Mouse (Mus musculus) myocyte (in vitro differentiated cells): Measurements from ENCODE around the gene Mfap5.

Experiments
- CEBPB ChIP-seq: IDR thresholded peaks from 2 replicates; pipeline ENCODE4 v1.6.1; 2011; ENCODE audit warnings: mild to moderate bottlenecking, moderate library complexity; ENCODE audit not compliant: poor library complexity, insufficient read depth, severe bottlenecking
- E2F4 ChIP-seq: IDR thresholded peaks from one replicate; pipeline ENCODE4 v1.6.1; 2011; ENCODE audit warnings: mild to moderate bottlenecking, control low read depth, moderate library complexity; ENCODE audit not compliant: insufficient read depth
- MAX ChIP-seq: IDR thresholded peaks from one replicate; pipeline ENCODE4 v1.6.1; 2011; ENCODE audit warnings: low read depth, mild to moderate bottlenecking, control low read depth
- MYOD1 ChIP-seq, 3 experiments: IDR thresholded peaks; one replicate each; pipeline ENCODE4 v1.6.1; 2011; ENCODE audit warnings: control low read depth in 2 of 3, low read depth in 2 of 3, mild to moderate bottlenecking in 2 of 3, moderate library complexity in 1 of 3; ENCODE audit not compliant: insufficient read length in 2 of 3, control insufficient read depth in 1 of 3
- MYOG ChIP-seq, 3 experiments: IDR thresholded peaks; one replicate each; pipeline ENCODE4 v1.6.1; 2011; ENCODE audit warnings: control low read depth in 2 of 3, low read depth in 2 of 3, mild to moderate bottlenecking in 2 of 3; ENCODE audit not compliant: insufficient read length in 2 of 3, control insufficient read depth in 1 of 3, insufficient read depth in 1 of 3
- POLR2A ChIP-seq: IDR thresholded peaks from one replicate; pipeline ENCODE4 v1.6.1; 2011; ENCODE audit warnings: low read depth, mild to moderate bottlenecking, control low read depth, moderate library complexity; ENCODE audit not compliant: insufficient read length
- POLR2AphosphoS2 ChIP-seq: IDR thresholded peaks from one replicate; pipeline ENCODE4 v1.6.1; 2011; ENCODE audit warnings: low read depth, control low read depth; ENCODE audit not compliant: insufficient read length
- REST ChIP-seq: IDR thresholded peaks from one replicate; pipeline ENCODE4 v1.6.1; 2011; ENCODE audit warnings: mild to moderate bottlenecking, control low read depth, moderate library complexity; ENCODE audit not compliant: insufficient read depth, insufficient read length
- SRF ChIP-seq: IDR thresholded peaks from one replicate; pipeline ENCODE4 v1.6.1; 2011; ENCODE audit warnings: low read depth; ENCODE audit not compliant: control insufficient read depth, insufficient read length
- TCF12 ChIP-seq: IDR thresholded peaks from one replicate; pipeline ENCODE4 v1.6.1; 2011; ENCODE audit warnings: mild to moderate bottlenecking, control low read depth; ENCODE audit not compliant: poor library complexity, insufficient read depth, severe bottlenecking
- TCF3 ChIP-seq: IDR thresholded peaks from one replicate; pipeline ENCODE4 v1.6.1; 2011; ENCODE audit warnings: low read depth, control low read depth; ENCODE audit not compliant: insufficient read length
- USF1 ChIP-seq: IDR thresholded peaks from one replicate; pipeline ENCODE4 v1.6.1; 2011; ENCODE audit warnings: low read depth, mild to moderate bottlenecking, control low read depth, moderate library complexity

DNA sequence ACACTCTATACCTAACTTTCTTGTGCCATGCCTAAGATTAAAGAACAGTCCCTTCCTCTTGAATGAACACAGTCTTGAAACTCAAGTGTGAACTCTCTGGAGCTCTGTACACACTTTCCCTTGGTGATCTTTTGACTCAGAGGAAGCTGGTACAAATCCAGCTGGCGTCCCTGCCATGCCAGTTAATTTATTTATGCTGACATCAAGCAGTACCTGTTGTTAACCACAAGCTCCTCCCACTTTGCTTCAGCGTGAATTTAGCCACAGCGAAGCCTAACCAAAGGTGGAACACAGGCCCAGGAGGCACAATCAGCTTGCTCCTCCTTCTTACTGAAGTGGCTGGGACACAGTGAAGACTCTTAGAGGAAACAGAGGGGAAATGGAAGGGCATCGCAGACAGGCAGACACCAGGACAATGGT is 27.2 kb downstream of the Mfap5 start:
- no peak for TF ChIP-seq POLR2AphosphoS2
- no peak for TF ChIP-seq REST
- TF ChIP-seq MYOD1 (IDR thresholded peaks at IDR 0.05; ENCODE audit: control insufficient read depth in 1 of 3, insufficient read length in 2 of 3, low read depth in 2 of 3), result no peak
- no peak for TF ChIP-seq POLR2A
- no peak for TF ChIP-seq CEBPB
- TF ChIP-seq MYOG (IDR thresholded peaks at IDR 0.05; ENCODE audit: control insufficient read depth in 1 of 3, insufficient read depth in 1 of 3, insufficient read length in 2 of 3, low read depth in 2 of 3), result no peak
- no peak for TF ChIP-seq MAX
- TF ChIP-seq TCF3, result no peak
- no peak for TF ChIP-seq E2F4
- no peak for TF ChIP-seq TCF12
- TF ChIP-seq USF1, result no peak
- TF ChIP-seq SRF, result no peak
